Mouse (Mus musculus): ENCODE measurements around the gene Psenen.

- TF ChIP-seq POLR2A (IDR thresholded peaks at IDR 0.05; ENCODE audit: low read depth, low read length) (no peak), CTCF (IDR thresholded peaks at IDR 0.05; ENCODE audit: extremely low read depth, insufficient read length, insufficient replicate concordance, low read depth, low read length) (no peak)
These were observed 5.4 kb downstream of the Psenen start for GRCm38 (mm10) chr7:30557901-30558514.
